Mouse (Mus musculus) embryo, embryonic 11 days (tissue): ENCODE measurements around the gene 4921517D22Rik.

ENCODE experiments used
- DNase-seq: peaks from one replicate; pipeline ENCODE4 v3.0.0-alpha.2; 2015

Gene 4921517D22Rik

DNA sequence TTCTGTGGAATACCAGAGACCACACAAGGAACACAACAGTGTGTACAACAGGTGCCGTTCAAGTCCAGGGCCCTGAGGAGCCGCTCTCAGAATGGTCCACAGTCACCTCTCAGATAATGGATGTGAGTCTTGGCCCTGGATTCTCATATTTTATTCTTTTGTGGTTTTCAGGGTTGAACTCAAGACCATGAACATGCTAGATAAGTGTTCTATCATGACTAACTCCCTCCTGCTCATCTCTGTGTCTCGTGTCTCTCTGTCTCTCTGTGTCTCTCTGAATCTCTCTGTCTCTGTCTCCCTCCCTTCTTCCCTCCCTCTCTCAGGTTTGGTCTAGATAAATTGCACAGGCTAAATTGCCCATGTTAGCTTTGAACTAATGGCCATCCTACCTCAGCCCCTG, 4.1 kb downstream of the 4921517D22Rik start:
- DNase-seq = no peak

DNA sequence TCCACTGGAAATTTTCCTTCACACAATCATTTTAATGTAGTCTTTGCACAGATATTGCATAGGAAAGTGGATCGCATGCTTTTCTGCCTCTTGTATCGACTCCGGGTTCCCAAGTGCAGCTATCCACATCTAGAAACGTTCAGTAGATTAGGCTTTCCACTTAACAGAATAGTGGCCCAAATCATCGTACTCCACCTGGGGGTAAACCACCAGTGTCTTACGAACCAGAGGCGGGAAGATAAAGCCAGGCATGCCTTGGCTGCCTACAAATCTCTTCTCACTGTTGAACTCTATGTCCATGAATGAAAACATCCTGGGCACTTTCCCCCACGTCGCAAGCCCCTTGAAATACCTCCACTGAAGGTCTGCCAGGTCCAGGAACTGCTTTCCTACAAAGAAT, 4.6 kb downstream of the 4921517D22Rik start:
- no peak for DNase-seq

DNA sequence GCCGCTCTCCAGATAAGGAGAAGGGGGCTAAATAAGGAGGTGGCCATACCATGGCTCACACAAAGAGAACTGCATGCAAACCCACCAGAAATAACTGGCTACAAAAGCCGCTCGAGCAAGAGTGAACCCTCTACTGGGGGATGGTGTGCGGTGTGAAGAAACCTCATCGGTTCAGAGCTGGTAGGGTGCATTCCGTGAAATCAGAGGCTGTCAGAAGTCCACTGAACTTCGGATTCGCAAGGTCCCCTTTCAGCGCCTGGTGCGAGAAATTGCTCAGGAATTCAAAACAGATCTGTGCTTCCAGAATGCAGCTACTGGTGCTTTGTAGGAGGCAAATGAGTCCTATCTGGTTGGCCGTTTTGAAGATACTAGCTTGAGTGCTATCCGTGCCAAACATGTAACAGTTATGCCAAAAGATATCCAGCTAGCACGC, 5.6 kb downstream of the 4921517D22Rik start:
- DNase-seq = no peak

DNA sequence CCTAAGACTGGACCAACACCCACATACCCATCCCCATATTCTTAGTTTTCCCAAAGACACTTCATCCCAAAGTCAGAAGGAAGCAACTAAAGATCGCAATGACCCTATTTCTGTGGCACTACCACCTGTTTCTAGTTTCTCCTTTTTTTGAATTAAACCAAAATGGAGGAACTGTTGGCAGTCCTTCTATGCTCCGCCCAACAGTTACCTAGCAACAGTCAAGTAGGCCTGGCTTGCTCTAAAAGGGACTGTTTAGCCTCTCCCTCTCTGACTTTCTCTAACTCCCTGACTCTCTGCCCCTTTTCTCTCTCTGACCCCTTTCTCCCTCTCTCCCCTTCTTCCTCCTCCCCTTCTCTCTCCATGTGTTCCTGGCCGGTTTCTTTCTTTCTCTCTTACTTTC, 8.7 kb downstream of the 4921517D22Rik start:
- no peak for DNase-seq

DNA sequence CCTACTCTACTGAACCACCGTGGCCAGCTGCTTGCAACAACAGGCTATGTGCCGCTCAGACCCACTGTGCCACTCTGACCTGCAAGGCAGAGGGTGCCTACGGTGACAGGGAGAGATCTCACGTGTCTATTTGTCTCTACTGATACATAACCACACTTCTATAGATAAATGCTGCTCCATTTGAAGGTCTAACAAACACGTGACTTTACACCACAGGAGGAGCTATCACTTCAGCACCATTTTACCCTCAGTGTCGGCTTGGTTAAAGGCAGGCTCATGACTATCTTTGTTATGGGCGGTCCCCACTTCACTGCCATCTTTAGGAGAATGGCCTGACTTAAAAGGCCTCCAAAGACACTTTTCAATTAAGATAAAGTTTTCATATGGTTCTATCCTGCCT, 11.3 kb downstream of the 4921517D22Rik start:
- peak; percentile 54 for DNase-seq

DNA sequence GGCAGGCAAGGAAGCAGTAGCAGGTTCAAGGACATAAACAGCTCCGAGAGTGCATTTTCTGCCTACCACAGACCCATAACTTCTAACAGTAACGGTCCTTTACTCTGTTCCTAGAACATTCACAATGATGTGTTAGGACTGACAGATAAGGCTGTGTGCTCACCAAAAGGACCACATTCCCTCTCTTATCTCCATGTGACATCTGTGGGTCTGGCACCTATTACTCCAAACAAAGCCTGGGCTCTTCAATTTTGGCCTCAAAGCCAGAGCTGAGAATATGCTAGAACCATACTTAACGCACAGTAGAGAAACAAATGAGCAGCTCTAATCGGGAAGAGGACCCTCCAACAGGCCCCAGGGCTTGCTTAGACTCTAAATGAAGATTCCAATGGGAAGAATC, 14.0 kb downstream of the 4921517D22Rik start:
- DNase-seq = no peak

DNA sequence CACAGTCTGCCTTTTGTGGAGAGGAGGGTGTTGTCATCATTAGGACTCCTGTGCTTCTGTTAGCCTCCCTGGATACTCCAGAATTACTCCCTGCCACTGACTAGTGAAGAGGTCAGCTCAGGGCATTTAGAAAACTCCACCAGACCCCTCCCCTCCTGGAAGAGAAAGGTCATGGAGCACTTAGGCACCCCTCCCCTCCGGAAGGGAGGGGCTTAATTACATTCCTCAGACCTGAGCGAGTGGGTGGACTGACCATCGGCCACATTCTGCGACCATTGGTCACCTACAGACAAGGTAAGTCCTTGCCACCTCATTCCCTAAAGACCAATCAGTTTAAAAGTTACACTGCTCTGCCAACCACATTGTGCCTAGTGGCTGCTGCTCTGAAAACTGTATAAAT, 14.6 kb downstream of the 4921517D22Rik start:
- no peak for DNase-seq

DNA sequence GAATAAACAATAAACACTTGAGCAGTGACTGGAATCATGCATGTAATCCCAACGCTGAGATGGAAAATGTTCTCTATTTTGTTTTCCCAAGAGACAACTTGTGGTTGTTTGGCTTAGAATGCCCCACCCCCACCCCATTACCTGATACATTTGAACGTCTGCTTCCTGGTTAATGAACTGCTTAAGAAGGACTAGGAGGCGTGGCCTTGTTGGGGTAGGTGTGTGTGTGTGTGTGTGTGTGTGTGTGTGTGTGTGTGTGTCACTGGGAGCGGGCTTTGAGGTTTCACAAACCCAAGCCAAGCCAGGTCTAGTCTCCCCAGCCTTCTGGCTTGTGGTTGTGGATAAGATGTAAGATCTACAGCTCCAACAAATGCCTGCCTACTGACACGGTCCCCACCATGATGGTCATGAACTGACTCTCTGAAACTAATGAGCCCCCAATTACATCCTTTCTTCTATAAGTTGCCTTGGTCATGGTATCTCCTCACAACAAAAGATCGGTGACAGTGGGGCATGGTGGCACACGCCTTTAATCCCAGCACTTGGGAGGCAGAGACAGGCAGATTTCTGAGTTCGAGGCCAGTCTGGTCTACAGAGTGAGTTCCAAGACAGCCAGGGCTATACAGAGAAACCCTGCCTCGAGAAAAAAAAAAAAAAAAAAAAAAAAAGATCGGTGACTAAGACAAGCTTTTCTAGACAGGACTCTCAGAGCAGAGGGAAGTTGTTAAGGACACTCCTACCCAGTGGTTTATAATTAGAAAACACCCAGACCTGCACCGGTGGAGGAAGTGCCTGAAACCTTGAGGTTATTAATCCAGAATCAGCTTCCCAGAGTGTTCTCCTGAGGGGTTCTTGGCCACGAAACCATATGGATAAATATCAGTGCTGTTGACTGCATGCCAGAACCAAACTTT, 17.3 kb downstream of the 4921517D22Rik start:
- no peak for DNase-seq

DNA sequence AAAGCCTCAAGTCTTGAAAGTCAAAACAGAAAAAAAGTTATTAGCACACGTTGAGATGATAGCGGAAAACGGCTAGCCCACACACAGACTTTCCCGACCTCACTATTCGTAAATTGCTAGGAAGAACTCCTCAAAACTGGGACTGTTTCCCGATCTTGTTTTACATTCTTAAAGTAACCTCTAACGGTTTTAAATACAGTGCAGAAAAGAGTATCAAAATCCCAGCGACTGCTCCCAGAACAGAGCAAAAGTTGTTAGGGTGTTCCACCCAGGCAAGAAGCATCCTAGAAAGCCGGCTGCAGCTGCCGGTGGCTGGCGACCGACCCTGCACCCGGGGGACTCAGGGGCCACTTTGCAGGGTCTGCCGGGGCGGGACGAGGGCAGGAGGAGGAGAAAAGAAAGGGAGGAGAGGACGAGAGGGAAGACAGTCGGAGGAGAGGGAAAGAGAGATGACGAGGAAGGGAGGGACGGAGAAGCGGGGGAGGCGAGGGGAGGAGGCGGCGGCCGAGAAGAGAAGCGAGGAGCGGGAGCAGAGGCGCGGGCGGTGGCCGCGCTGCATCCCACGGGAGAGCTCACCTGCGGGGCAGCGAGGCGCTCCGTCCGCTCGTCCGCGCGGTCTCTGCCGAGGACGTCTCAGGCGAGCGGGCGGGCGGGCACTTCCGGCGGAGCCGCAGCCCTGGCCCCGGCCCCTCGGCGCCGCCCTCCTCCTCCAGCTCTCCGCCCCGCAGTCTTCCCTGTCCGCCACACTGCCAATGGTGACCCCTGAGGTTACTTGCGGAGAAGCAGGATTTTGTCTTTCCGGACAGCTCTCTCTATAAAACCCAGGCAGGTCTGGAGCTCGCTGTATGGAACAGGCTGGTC, 18.5 kb downstream of the 4921517D22Rik start, which contains the start of gene Golm1:
Gene Golm1 (minus strand): TSS at position 661 of the 861 bp plus-strand sequence.
- DNase-seq = peak; percentile 90

DNA sequence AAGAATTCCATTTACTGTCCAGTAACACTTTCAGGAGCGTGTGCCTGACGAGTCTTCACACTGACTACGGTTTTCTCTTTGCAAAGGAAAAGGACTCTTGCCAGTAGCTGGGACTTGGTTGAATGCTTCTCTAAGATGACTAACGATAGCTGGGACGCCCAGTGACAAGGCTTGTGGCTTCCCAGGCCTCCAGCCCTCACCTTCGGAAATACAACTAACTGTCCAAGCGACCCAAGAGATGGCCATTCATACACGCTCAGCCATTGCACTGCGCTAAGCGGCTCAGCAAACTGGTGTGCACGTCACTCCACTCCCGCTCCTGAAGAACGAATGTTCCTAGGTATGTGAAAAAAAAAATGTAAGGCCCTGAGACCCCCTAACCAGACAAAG, 19.2 kb downstream of the 4921517D22Rik start:
- peak; percentile 74 for DNase-seq

DNA sequence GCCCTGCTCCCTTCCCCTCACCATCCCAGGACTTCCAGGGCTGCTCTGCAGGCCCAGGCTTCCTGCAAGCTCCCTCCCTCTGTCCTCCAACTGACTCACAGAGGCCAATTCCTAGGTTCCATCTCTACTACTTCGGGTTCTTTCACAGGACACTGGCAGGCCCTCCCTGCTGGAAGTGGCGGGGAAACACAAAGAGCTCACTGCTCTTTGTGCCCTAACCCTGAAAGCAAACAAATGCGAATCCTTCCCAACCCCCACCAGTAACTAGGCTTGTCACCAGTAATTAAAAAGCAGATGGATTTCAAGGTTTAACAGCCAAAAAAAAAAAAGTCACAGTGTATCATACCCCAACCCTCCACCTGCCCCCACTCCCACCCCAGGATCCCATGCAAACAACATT, 19.7 kb downstream of the 4921517D22Rik start:
- DNase-seq = peak; percentile 78

DNA sequence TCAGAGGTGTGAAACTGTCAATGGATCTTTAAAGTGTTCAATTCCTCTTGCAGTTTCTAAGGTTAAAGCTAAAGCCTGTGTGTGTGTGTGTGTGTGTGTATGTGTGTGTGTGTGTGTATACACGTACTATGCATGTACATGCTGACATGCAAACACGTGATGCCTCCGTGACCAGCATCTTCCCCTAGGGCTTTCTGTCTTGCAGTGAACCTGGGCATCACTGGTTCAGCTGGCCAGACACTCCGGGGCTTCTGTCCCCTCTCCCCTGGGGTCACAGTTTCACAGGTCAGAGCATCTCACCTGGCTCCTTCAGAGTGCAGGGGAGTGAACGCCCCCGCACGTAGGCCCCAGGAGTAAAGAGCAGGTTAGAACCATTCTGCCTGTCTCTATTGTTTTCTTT, 20.3 kb downstream of the 4921517D22Rik start:
- peak; percentile 40 for DNase-seq

DNA sequence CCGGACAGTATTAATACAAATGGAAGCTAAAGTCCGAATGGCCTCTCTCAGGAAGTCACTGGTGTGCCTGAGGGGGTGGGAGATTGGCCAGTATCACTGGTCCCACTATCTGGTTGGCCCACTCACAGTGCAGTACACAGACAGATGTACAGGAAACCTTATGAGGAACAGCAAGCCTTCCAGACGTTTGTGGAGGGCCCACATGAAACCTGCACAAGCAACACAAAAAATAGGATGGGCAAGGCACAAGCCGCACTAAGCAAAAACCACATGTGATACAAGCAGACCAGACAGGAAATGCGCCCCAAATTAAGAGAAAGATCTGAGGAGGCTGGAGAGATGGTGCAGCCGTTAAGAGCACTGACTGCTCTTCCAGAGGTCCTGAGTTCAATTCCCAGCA, 21.7 kb downstream of the 4921517D22Rik start:
- no peak for DNase-seq

DNA sequence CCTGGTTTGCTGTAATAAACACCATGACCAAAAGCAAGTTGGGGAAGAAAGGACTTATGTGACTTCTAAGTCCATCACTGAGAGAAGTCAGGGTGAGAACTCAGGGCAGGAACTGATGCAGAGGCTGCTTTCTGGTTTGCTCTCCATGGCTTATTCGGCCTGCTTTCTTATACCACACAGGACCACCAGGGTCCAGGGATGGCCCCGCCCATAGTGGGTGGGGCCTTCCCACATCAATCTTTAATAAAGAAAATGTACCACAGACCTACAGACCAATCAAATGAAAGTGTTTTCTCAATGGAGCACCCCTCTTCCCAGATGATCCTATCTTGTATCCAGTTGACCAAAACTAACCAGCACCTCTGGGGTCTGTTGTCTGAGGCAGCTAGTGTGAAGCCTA, 22.4 kb downstream of the 4921517D22Rik start:
- peak; percentile 41 for DNase-seq

DNA sequence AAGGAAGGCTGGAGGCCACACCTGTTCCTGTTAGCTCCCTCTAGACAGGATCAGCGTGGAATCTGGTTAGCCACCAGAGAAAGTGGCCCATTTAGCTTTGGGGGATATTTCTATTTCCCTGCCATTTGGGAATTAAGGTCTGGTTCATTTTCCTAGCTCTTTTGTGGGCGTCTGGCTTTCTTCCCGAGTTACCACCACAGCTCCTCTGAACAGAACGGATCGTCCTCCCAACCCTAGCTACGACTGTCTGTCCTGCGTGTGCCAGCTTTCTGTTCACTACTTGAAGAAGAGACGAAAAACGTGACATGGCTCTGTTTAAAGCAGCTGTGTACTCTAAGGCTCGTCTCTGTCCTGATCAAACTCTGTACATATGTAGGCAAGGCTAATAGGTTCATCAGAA, 24.0 kb downstream of the 4921517D22Rik start:
- no peak for DNase-seq

DNA sequence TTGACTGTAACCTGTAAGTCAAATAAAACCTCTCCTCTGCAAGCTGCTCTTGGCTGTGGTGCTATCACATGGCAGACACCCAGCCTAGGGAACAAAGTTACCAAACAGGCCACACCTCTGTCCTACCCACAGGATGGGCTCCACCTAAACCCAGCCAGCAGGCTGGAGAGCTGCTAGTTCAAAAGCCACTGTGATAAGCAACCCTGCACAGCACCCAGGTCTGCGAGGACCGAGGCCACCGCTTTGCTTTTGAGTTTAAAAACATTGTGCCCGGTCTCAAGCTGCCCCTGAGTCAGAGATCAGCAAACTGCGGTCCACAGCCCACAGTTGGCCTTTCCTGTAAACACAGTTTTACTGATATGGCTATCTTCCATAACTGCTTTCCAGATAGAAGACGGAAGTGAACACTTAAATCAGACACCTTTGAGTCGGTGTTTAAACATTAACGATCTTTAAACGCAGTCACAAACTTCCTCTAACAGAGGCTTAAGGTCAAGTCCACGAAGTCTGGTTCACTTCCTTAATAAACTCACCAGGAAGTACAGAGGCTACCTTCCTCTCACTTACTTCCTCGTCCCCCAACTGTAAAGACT, 25.3 kb downstream of the 4921517D22Rik start:
- no peak for DNase-seq

DNA sequence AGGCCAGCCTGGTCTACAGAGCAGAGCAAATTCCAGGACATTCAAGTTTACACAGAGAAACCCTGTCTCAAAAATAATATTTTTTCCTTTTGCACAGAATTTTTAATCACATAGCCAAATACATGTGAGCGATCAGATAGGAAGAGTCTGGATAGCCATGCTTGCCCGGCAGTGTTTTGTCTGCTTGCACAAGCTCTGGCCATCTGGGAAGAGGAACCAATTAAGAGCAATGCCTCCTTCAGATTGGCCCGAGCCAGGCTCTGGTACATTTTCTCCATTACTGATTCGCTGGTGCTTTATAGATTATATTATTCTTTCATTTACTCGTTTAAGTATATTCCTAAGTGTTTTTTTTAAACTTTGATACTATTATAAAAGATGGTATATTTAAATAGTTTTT, 26.1 kb downstream of the 4921517D22Rik start:
- DNase-seq = no peak

DNA sequence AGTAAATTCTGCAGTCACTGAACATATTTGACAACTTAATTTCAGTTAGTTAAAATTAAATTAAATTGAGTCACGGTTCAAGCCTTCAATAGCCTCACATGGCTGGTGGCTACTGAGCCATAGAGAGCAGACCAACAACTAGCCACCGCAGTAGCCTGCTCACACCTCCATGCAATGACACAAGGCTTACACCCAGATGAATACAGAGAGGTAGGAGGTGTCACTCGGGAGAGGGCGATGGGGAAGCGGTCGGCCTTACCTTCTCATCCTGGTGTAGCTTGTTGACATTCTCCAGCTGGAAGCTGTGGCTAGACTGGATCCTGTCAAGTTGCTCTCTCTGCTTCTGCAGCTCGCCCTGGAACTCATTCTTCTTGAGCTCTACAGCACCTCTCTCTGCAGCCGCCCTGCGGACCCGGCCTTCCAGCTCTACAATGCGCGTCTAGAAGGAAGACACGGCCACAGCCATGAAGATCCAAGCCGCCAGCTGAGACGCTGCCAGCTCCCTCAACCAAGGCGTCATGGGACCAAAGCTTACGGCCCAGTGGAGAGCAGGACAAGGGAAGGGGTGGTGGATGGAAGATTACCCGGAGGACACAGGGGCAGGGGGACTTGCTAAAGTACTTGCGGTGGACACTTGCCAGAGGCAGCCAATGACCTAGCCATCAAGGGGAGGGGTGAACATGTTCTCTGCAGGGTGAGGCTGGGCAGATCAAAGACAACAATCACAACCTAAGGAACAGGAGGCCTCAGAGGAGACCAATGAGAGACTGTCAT, 29.8 kb downstream of the 4921517D22Rik start:
- DNase-seq = no peak

DNA sequence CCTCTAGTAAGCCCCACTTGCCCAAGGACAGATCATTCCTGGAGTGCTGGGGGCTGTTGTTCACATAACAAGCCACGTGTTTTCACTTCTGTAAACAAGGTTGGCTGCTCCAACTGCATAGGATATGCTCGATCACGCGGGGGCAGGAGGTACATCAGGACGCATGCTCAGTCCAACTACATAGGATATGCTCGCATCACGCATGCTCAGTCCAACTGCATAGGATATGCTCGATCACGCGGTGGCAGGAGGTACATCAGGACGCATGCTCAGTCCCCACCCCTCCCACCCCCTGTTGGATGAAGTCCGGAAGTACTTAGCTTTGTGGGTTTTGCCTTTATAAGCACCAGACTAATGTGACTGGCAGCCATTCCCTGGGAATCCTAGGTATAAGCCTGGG, 31.9 kb downstream of the 4921517D22Rik start:
- no peak for DNase-seq

DNA sequence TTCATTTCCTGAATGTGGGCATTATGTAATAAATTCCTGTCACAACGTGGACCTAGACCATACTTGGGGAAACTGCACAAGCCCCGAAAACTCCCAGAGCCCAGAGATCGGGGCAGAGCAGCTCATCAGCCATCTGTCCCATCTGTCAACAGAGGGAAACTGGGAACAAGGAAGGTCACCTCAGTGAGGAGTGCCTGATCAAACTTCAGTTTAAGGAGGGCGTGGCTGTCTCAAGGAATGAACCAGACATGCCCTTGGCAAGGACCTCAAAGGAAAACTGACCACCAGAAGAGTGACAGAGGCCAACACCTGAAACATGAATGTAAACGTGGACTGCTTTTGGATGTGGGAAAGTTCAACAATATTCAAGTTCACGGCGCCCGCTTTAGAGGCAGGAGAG, 32.5 kb downstream of the 4921517D22Rik start:
- DNase-seq = no peak

DNA sequence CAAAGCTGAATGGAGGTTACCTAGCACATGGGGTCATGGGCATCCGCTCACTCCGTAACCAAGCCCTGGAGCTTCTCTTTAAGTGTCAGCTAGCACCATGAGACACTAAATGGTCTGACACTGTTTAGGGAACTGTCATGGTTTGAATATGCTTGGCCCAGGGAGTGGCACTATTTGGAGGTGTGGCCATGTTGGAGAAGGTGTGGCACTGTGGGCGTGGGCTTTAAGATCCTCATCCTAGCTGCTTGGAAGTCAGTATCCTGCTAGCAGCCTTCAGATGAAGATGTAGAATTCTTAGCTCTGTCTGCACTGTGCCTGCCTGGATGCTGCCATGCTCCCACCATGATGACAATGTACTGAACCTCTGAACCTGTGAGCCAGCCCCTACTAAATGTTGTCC, 33.5 kb downstream of the 4921517D22Rik start:
- no peak for DNase-seq

DNA sequence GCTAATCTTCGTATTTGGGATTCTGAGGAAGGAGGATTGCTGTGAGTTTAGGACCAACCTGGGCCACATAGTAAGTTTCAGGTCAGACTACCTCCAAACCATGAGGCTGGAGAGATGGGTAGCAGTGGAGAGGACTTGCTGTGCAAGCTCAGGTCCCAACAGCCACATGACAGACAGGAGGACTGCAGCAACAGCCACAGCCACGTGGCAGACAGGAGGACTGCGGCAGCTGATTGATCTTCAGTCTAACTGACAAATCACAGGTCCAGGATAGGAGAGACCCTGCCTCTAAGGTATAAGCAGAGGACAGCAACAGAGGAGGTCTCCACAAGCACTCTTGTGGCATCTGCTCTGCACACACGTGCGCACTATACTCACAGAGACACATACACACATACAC, 36.1 kb downstream of the 4921517D22Rik start:
- DNase-seq = no peak

DNA sequence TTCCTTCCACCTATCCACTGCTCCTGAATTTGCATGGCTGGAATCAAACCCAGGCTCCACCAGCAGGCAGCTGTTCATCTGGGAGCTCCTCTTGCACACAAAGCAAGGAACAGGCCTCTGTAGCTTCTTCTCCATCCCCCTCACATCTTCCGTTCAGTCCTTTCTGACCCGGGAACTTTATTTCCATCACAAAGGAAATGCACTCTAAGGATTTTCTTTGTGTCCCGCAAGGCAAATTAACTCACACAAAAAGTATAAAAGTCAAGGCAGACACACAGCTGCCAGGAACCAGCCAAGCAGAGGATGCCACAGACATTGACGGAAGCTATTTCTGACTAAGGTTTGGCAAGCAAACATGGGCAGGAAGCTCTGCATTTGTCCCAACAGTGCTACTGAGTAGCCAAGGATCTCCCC, 36.9 kb downstream of the 4921517D22Rik start:
- DNase-seq = peak; percentile 57
